Mouse (Mus musculus) kidney, embryonic 14.5 days (tissue): ENCODE measurements around the gene BC048679. TPM values are rescaled to one million over a fixed set of nuclear protein-coding genes. Genes with fewer than 3 reads are reported as not detected.

Experiments used
- ATAC-seq: fragments of 200-750 bp; cut with Nextera tagmentation; 2 replicates; pipeline ENCODE4 v1.8.0; 2017; ENCODE audit warnings: moderate number of reproducible peaks, mild to moderate bottlenecking, moderate TSS enrichment, moderate library complexity; ENCODE audit not compliant: low FRiP score, low TSS enrichment
- H3K27ac ChIP-seq: fragments of 300-500 bp; sonication (generic); 2 replicates; pipeline ENCODE4 v1.5.1; 2014; ENCODE audit warnings: low read depth, mild to moderate bottlenecking, low read length, moderate library complexity, mixed read lengths
- H3K27me3 ChIP-seq: fragments of 300-500 bp; sonication (generic); 2 replicates; pipeline ENCODE4 v1.6.1; 2014; ENCODE audit warnings: mild to moderate bottlenecking, low read length; ENCODE audit not compliant: control insufficient read depth, insufficient read depth
- H3K36me3 ChIP-seq: fragments of 300-500 bp; sonication (generic); 2 replicates; pipeline ENCODE4 v1.6.1; 2014; ENCODE audit warnings: low read length, mixed read lengths; ENCODE audit not compliant: control insufficient read depth, insufficient read depth
- H3K4me1 ChIP-seq: fragments of 300-500 bp; sonication (generic); 2 replicates; pipeline ENCODE4 v1.6.1; 2014; ENCODE audit warnings: low read length, mixed read lengths; ENCODE audit not compliant: control insufficient read depth, insufficient read depth
- H3K4me2 ChIP-seq: fragments of 300-500 bp; sonication (generic); replicated peaks from 2 replicates; pipeline ENCODE4 v1.6.1; 2014; ENCODE audit warnings: low read depth, mild to moderate bottlenecking, low read length
- H3K4me3 ChIP-seq: fragments of 300-500 bp; sonication (generic); 2 replicates; pipeline ENCODE4 v1.5.1; 2014; ENCODE audit warnings: mild to moderate bottlenecking, low read length
- H3K9ac ChIP-seq: fragments of 300-500 bp; sonication (generic); 2 replicates; pipeline ENCODE4 v1.6.1; 2014; ENCODE audit warnings: low read depth, mild to moderate bottlenecking, low read length, moderate library complexity
- H3K9me3 ChIP-seq: fragments of 300-500 bp; sonication (generic); 2 replicates; pipeline ENCODE4 v1.6.1; 2016; ENCODE audit warnings: low read length; ENCODE audit not compliant: control insufficient read depth
- WGBS: fragments of 180-500 bp; shearing (Covaris S2); extraction: QIAGEN DNeasy Blood & Tissue Kit; methylation state at CpG from one replicate; pipeline ENCODE4 v1.1.7; 2014; 5-methylcytosine and 5-hydroxymethylcytosine counted together
- polyA plus RNA-seq: library from polyadenylated mRNA; unstranded; fragments of >200 nt; fragmentation: Nextera tagmentation; extraction: Ambion mirVana; gene quantifications from 2 replicates; pipeline ENCODE4 v1.2.1, GENCODE M21; 2014

BC048679 gene
- not detected in 2 replicates for polyA plus RNA-seq

DNA sequence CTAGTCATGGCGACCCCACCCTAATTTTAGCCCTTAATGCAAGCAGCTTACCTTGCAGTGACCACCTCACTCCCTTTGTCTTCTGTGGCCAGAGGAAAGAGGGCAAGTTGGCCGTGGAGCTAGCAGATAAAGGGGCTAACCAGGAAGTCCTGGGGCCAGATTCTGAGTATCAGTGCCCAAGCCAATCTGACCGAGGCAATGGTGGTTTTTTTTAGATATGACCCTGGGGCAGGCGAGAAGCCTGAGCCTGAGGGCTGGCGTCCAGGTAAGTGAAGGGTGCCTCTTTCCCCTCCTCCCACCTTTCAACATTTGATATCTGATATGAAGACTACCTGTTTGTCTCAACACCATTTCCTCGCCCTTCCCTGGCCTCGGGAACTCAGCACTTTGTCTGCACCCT is at the start of gene BC048679:
TSS of gene BC048679 (minus strand) at position 101 of the 400 bp plus-strand sequence.
- Histone ChIP-seq H3K4me2 (no peak within 1 kb of the TSS), H3K36me3 (no peaks in the 10 kb centered on the region), H3K27ac (no peak within 1 kb of the TSS), H3K9me3 (no peaks in the 10 kb centered on the region), H3K4me3 (no peak within 1 kb of the TSS), H3K27me3 (no peaks in the 10 kb centered on the region), H3K4me1 (0 out of 2 replicates have a peak, but pooled peaks cover 3% of the 10 kb centered on the region), H3K9ac (no peak within 1 kb of the TSS)
- WGBS: 55% methylated on average over 7 of the region's 7 CpGs
- ATAC-seq: no peak

DNA sequence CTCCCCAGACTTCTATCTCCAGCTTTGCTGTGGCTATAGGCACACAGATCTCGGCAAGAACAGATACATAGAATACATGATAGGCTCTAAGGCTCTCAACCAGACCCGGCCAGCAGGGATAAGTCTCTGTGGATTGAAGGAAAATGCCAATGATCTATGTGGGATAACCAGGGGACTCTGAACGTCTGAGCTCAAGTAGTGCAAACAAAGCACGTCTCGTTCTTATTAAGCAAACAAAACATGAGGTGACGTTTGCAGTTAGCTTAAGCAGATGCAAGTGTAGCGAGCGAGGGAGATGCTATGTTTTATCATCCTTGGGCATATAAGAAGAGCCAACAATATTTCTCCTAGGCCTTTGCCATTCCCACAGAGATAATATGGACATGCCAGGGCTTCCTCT is 44.9 kb upstream of the BC048679 start:
- H3K9me3 ChIP-seq: no peaks in the 10 kb centered on the region
- WGBS: 86% methylated on average over 8 of the region's 8 CpGs
- ATAC-seq: no peak
- H3K27me3 ChIP-seq: no peaks in the 10 kb centered on the region
- no peaks in the 10 kb centered on the region for H3K36me3 ChIP-seq
- no peak overlapping the region for H3K27ac ChIP-seq
- no peak overlapping the region for H3K4me2 ChIP-seq
- no peak overlapping the region for H3K9ac ChIP-seq
- 0 out of 2 replicates have a peak, but pooled peaks cover 2% of the 10 kb centered on the region for H3K4me1 ChIP-seq
- H3K4me3 ChIP-seq: no peak overlapping the region

DNA sequence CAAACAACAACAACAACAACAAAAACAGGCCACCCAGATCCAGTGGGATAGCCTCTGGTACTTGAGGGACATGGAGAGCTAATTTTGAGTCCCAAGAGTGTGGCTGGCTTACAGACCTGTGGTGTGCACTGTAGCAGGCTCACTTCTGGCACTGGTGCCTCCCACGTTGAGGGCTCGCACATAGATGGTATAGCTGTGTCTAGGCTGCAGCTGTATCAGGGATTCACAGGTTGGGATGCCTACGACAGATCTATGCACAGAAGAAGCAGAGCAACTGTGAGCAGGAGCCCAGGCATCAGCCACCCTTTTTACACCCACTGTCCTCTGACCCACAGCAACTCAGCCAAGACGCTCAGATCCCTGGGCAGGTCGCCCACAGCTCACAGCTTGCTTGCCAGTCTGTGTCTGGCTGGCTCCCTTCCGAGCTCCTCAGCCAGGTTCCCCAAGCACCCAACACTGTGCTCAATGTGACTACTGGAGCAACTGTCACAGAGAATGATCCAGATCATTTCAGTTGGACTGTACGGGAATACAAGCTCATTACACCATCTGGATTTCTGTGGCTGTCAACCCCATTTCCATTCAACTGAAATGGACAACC is 43.9 kb upstream of the BC048679 start:
- Histone ChIP-seq H3K36me3 (no peaks in the 10 kb centered on the region), H3K9me3 (no peaks in the 10 kb centered on the region), H3K4me2 (no peak overlapping the region), H3K9ac (no peak overlapping the region), H3K27ac (no peak overlapping the region), H3K4me3 (no peak overlapping the region), H3K4me1 (0 out of 2 replicates have a peak, but pooled peaks cover 2% of the 10 kb centered on the region), H3K27me3 (no peaks in the 10 kb centered on the region)
- WGBS: 78% methylated on average over 7 of the region's 7 CpGs
- no peak for ATAC-seq

DNA sequence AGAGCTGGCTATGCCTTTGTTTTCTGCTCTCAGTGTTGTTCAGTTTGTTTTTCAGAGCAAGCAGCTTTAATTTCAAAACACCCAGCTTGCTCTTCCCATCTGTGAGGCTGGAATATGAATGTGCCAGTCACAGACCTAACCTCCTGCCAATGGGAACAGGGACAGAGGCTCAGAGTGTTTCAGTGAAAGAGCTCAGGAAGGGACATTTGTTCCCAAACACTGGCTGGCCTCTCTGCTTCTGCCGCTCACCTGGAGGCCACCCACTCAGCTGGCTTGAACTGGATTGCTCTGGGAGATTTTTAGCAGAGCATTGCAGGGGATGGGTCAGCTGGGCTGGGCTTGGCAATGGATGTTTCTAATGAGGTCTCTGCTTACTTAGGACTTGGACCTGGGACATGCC is 42.9 kb upstream of the BC048679 start:
- 33% methylated on average over 1 of the region's 1 CpGs for WGBS
- Histone ChIP-seq H3K4me2 (no peak overlapping the region), H3K27ac (no peak overlapping the region), H3K36me3 (no peaks in the 10 kb centered on the region), H3K9ac (no peak overlapping the region), H3K4me3 (no peak overlapping the region), H3K4me1 (0 out of 2 replicates have a peak, but pooled peaks cover 2% of the 10 kb centered on the region), H3K27me3 (no peaks in the 10 kb centered on the region), H3K9me3 (no peaks in the 10 kb centered on the region)
- no peak for ATAC-seq

DNA sequence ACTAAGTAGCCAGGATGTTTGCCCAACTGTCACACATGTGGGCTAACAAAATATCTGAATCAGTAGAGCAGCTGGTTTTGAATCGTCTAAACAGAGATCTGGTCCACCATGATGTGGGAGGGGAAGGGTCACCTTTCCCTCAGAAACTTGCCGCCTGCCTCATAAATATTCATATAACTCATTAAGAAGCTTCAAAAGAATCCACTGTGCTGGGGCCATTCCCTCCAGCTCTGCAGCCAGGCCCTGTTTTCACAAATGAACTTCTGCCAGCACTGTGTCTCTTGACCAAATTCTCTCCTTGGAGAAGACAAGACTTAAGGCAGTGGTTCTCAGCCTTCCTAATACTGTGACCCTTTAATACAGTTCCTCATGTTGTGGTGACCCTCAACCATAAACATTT is 41.5 kb upstream of the BC048679 start:
- Histone ChIP-seq H3K9me3 (no peaks in the 10 kb centered on the region), H3K27ac (no peak overlapping the region), H3K27me3 (no peaks in the 10 kb centered on the region), H3K36me3 (peaks cover 10% of the 10 kb centered on the region), H3K4me3 (no peak overlapping the region), H3K9ac (no peak overlapping the region), H3K4me2 (no peak overlapping the region), H3K4me1 (0 out of 2 replicates have a peak, but pooled peaks cover 2% of the 10 kb centered on the region)
- ATAC-seq: no peak
- WGBS: 13% methylated on average over 2 of the region's 2 CpGs

DNA sequence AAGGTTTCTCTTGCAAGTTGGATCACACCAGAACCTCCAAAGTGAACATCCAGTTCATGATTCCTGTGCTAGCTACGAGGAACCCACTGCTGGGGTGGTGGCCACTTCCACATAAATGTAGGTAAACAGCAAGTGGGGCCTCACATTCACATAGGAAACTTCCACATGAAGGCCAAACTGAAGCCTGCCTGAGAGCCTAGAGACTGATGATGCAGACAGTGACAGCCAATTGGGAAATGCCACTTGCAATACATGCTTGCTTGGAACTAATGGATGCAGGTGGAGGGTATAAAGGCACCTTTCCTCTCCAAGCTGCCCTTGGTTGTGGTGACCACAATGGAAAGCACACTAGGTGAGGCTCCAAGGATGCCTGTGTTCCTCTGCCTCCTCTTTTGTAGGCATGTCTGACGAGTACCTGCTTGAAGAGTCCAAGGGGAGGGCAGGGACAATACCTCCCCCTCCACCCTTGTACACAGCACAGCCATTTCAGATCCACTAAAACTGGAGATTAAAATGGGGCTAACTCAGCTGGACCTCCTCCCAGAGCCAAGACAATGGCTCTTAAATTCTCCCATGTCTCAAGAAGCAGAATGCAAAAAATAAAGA is 40.1 kb upstream of the BC048679 start:
- 0 out of 2 replicates have a peak, but pooled peaks cover 2% of the 10 kb centered on the region for H3K4me1 ChIP-seq
- H3K27ac ChIP-seq: no peak overlapping the region
- H3K4me2 ChIP-seq: no peak overlapping the region
- H3K36me3 ChIP-seq: peaks cover 20% of the 10 kb centered on the region
- no peaks in the 10 kb centered on the region for H3K9me3 ChIP-seq
- H3K4me3 ChIP-seq: no peak overlapping the region
- no peak for ATAC-seq
- 67% methylated on average over 2 of the region's 2 CpGs for WGBS
- no peaks in the 10 kb centered on the region for H3K27me3 ChIP-seq
- H3K9ac ChIP-seq: no peak overlapping the region

DNA sequence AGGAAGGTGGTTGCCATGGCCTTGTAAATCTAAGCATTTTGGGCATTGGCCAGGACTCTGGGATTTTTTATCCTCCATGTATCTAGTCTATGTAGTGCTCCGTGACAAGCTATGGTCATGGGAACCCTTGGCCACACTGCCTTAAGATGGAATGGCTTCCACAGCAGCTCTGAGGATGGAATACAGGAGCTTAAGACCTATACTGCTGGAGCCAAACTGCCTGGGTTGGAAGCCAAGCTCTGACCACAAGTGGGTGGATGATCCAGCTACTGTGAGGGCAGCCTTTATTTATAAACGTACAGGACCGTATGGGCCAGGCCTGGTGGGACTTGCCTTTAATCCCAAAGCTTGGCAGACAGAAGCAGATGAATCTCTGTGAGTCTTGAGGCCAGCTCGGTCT is 38.4 kb upstream of the BC048679 start:
- H3K4me2 ChIP-seq: no peak overlapping the region
- H3K9me3 ChIP-seq: no peaks in the 10 kb centered on the region
- H3K4me1 ChIP-seq: 0 out of 2 replicates have a peak, but pooled peaks cover 2% of the 10 kb centered on the region
- H3K36me3 ChIP-seq: peaks cover 37% of the 10 kb centered on the region
- no peak overlapping the region for H3K4me3 ChIP-seq
- WGBS: 94% methylated on average over 4 of the region's 4 CpGs
- no peak overlapping the region for H3K27ac ChIP-seq
- H3K27me3 ChIP-seq: no peaks in the 10 kb centered on the region
- no peak overlapping the region for H3K9ac ChIP-seq
- ATAC-seq: no peak

DNA sequence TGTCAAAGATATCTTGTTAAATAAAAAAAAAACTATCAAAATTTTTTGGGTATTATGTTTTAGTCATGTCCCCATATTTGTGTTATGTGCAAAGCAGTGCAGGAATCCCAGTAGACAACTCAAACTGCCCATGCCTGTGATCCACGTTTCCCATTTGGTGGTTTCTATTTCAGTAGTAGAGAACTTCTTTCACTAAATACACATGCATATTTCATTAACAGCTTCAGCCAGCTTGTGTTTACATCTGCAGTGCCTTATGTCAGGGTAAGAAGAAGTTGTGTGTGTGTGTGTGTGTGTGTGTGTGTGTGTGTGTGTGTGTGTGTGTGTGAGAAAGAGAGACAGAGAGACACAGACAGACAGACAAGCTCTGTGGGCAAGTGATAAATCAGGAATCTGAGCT is 33.4 kb upstream of the BC048679 start:
- 89% methylated on average over 1 of the region's 1 CpGs for WGBS
- H3K4me1 ChIP-seq: no peaks in the 10 kb centered on the region
- H3K4me3 ChIP-seq: no peak overlapping the region
- no peak overlapping the region for H3K27ac ChIP-seq
- no peaks in the 10 kb centered on the region for H3K27me3 ChIP-seq
- H3K9me3 ChIP-seq: no peaks in the 10 kb centered on the region
- H3K4me2 ChIP-seq: no peak overlapping the region
- H3K36me3 ChIP-seq: peaks cover 76% of the 10 kb centered on the region
- ATAC-seq: no peak
- no peak overlapping the region for H3K9ac ChIP-seq

DNA sequence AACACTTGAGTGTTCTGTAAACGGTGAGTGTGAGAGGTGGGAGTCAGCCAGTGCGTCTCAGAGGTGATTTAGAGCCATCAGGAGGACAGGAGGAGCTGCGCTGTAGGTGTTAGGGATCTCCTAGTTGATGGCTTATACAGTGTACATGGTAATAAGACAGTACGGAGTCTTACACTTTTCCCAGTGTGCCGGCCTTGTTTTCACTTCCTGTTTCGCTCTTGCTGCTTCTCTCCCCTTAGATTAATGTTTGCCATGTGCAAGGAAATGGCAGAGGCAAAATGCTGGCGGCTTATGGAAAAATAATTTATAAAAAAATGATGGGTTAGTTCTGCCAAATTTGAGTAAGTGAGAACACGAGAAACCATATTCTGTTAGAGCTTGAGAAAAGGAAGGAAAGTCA is 30.8 kb upstream of the BC048679 start:
- Histone ChIP-seq H3K9ac (no peak overlapping the region), H3K4me3 (no peak overlapping the region), H3K9me3 (no peaks in the 10 kb centered on the region), H3K27ac (no peak overlapping the region), H3K4me2 (no peak overlapping the region), H3K36me3 (peaks cover 69% of the 10 kb centered on the region), H3K4me1 (peaks cover 10% of the 10 kb centered on the region), H3K27me3 (no peaks in the 10 kb centered on the region)
- WGBS: 81% methylated on average over 8 of the region's 8 CpGs
- no peak for ATAC-seq
